Mouse (Mus musculus): ENCODE results near the gene Wrb.

DNA sequence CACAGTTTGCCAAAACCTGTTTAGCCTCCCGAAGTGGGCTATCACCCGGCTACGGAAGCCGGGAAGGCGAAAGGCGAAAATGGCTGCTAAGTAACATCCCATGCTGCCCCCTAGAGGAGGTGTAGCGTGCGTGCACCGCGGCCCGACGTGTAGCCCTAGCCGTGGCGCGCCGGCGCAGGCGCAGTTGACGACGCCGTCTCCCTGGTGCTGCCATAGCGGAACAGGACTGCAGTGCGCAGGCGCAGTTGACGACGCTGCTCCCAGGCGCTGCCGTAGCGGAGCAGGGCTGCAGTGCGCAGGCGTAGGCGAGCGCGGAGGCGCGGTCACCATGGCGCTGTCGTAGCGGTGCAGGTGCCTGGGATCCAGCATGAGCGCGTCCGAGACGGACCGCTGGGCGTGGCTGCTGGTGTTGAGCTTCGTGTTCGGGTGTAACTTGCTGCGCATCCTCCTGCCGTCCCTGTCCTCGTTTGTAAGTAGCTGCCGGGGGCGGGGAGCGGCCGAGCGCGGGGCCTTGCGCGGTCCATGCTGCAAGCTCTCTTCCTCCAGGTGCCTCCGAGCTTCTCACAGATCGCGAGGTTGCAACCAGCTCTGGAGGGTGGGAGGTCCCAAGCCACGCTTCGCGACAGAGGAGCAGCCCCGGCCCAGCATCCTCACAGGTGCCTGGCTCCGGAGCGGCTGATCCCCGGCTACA lies at the start of gene Wrb:
- TF ChIP-seq CTCF (IDR thresholded peaks at IDR 0.05; ENCODE audit: control insufficient read depth, insufficient read depth, insufficient replicate concordance, low read depth, low read length) (peak; percentile 99), POLR2A (IDR thresholded peaks at IDR 0.05; ENCODE audit: control insufficient read depth, low read depth, low read length) (peak; percentile 91)
